Mouse (Mus musculus) telencephalon, adult 2 months (tissue): Measurements from ENCODE around the gene 1700034J05Rik.

ENCODE experiments used
- DNase-seq: peaks from one replicate; pipeline ENCODE4 v3.0.0-alpha.2; 2011; ENCODE audit warnings: low read depth, low spot score

The 1700034J05Rik gene

GRCm38 (mm10) chr6:146963396-146964150, 9.4 kb upstream of the 1700034J05Rik start:
- DNase-seq, result no peak

GRCm38 (mm10) chr6:146961832-146962481, 7.7 kb upstream of the 1700034J05Rik start:
- no peak for DNase-seq

- DNase-seq, result no peak
These were observed 6.7 kb upstream of the 1700034J05Rik start for GRCm38 (mm10) chr6:146960956-146961355.

- DNase-seq, result no peak
These were observed 5.9 kb upstream of the 1700034J05Rik start for GRCm38 (mm10) chr6:146959908-146960680.

GRCm38 (mm10) chr6:146958694-146959093, 4.5 kb upstream of the 1700034J05Rik start:
- DNase-seq, result peak; percentile 56

- peak; percentile 71 for DNase-seq
These were observed 2.7 kb upstream of the 1700034J05Rik start for GRCm38 (mm10) chr6:146956961-146957360.

GRCm38 (mm10) chr6:146955896-146956295, 1.7 kb upstream of the 1700034J05Rik start:
- DNase-seq, result peak; percentile 48

- no peak for DNase-seq
These were observed 1.3 kb upstream of the 1700034J05Rik start for GRCm38 (mm10) chr6:146955475-146955874.

GRCm38 (mm10) chr6:146950454-146950832, 3.8 kb downstream of the 1700034J05Rik start:
- DNase-seq, result no peak

GRCm38 (mm10) chr6:146949682-146950453, 4.4 kb downstream of the 1700034J05Rik start:
- DNase-seq, result no peak

GRCm38 (mm10) chr6:146947186-146947585, 7.0 kb downstream of the 1700034J05Rik start:
- DNase-seq, result no peak

GRCm38 (mm10) chr6:146946327-146947029, 7.7 kb downstream of the 1700034J05Rik start:
- no peak for DNase-seq

GRCm38 (mm10) chr6:146944830-146945229, 9.4 kb downstream of the 1700034J05Rik start:
- no peak for DNase-seq

- DNase-seq, result no peak
These were observed 10.2 kb downstream of the 1700034J05Rik start for GRCm38 (mm10) chr6:146944009-146944408.

GRCm38 (mm10) chr6:146941505-146942275, 12.5 kb downstream of the 1700034J05Rik start:
- DNase-seq, result no peak

- DNase-seq, result no peak
These were observed 15.2 kb downstream of the 1700034J05Rik start for GRCm38 (mm10) chr6:146939026-146939425.

- DNase-seq, result no peak
These were observed 18.3 kb downstream of the 1700034J05Rik start for GRCm38 (mm10) chr6:146935957-146936356.

- DNase-seq, result no peak
These were observed 21.1 kb downstream of the 1700034J05Rik start for GRCm38 (mm10) chr6:146933123-146933522.

GRCm38 (mm10) chr6:146929031-146929430, 25.2 kb downstream of the 1700034J05Rik start:
- DNase-seq, result no peak

- no peak for DNase-seq
These were observed 26.1 kb downstream of the 1700034J05Rik start for GRCm38 (mm10) chr6:146928108-146928507.
